Mouse (Mus musculus) forebrain, embryonic 13.5 days (tissue): ENCODE measurements around the gene Alppl2. TPM values are rescaled to one million over a fixed set of nuclear protein-coding genes. Genes with fewer than 3 reads are reported as not detected.

Source experiments
- ATAC-seq: fragments of 200-750 bp; cut with Nextera tagmentation; 2 replicates; pipeline ENCODE4 v1.8.0; 2017
- H3K27ac ChIP-seq: fragments of 300-500 bp; sonication (generic); 2 replicates; pipeline ENCODE4 v1.5.1; 2015; ENCODE audit warnings: inconsistent platforms, mild to moderate bottlenecking, moderate library complexity
- H3K27me3 ChIP-seq: fragments of 300-500 bp; sonication (generic); 2 replicates; pipeline ENCODE4 v1.6.1; 2015; ENCODE audit warnings: mild to moderate bottlenecking, inconsistent platforms
- H3K36me3 ChIP-seq: fragments of 300-500 bp; sonication (generic); 2 replicates; pipeline ENCODE4 v1.6.1; 2015; ENCODE audit warnings: mild to moderate bottlenecking, inconsistent platforms; ENCODE audit not compliant: poor library complexity, severe bottlenecking
- H3K4me1 ChIP-seq: fragments of 300-500 bp; sonication (generic); 2 replicates; pipeline ENCODE4 v1.6.1; 2015; ENCODE audit warnings: inconsistent platforms
- H3K4me2 ChIP-seq: fragments of 300-500 bp; sonication (generic); 2 replicates; pipeline ENCODE4 v1.6.1; 2015; ENCODE audit warnings: inconsistent platforms, mild to moderate bottlenecking, moderate library complexity
- H3K4me3 ChIP-seq: fragments of 300-500 bp; sonication (generic); 2 replicates; pipeline ENCODE4 v1.5.1; 2015; ENCODE audit warnings: mild to moderate bottlenecking, inconsistent platforms
- H3K9ac ChIP-seq: fragments of 300-500 bp; sonication (generic); 2 replicates; pipeline ENCODE4 v1.6.1; 2015; ENCODE audit warnings: mild to moderate bottlenecking, inconsistent platforms
- H3K9me3 ChIP-seq: fragments of 300-500 bp; sonication (generic); replicated peaks from 2 replicates; pipeline ENCODE4 v1.6.1; 2016; ENCODE audit warnings: inconsistent platforms
- WGBS: fragments of 180-500 bp; shearing (Covaris S2); methylation state at CpG from one replicate; pipeline ENCODE4 v1.1.7; 2015; 5-methylcytosine and 5-hydroxymethylcytosine counted together
- polyA plus RNA-seq: library from polyadenylated mRNA; unstranded; fragments of >200 nt; fragmentation: Nextera tagmentation; extraction: Ambion mirVana; gene quantifications from 2 replicates; pipeline ENCODE4 v1.2.1, GENCODE M21; 2015

Alppl2 gene
- polyA plus RNA-seq, 1 experiment from 2014 or later, result not detected

DNA sequence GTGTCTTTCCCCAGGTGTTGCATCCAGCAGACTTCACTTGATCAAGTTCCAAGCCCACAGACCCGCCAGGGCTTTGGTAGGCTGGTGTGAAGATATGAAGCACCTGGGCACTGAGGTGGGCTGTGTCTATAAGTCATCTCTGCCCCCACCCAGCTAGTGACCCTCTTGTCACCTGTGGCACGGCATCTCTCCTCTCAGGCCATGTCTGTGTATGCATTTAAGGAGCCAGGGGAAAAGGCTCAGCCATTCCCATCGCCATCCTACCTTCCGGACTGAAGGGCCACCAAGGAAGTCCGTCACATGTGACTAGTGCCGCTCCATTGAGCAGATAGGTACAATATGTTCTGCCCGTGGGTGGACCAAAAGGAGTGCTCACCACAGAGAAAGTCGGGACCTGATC lies 5.9 kb upstream of the Alppl2 start:
- no peak for ATAC-seq
- H3K4me3 ChIP-seq, result no peak overlapping the region
- WGBS, result 77% methylated on average over 8 of the region's 8 CpGs

GRCm38 (mm10) chr1:87089251-87089650 lies 477 bp downstream of the Alppl2 start:
- H3K4me3 ChIP-seq, result no peak overlapping the region
- no peaks in the 10 kb centered on the region for H3K9me3 ChIP-seq
- 84% methylated on average over 11 of the region's 11 CpGs for WGBS
- H3K4me2 ChIP-seq, result no peak overlapping the region
- no peaks in the 10 kb centered on the region for H3K27me3 ChIP-seq
- ATAC-seq, result no peak
- H3K36me3 ChIP-seq, result no peaks in the 10 kb centered on the region
- no peak overlapping the region for H3K9ac ChIP-seq
- no peaks in the 10 kb centered on the region for H3K4me1 ChIP-seq
- no peak overlapping the region for H3K27ac ChIP-seq

More for the DNA sequence above, 5.9 kb upstream of the Alppl2 start:
- H3K4me1 ChIP-seq, result peaks cover 5% of the 10 kb centered on the region; the same call in 1 of the 2 replicates
- no peak overlapping the region for H3K27ac ChIP-seq
- H3K9me3 ChIP-seq, result no peaks in the 10 kb centered on the region
- H3K36me3 ChIP-seq, result no peaks in the 10 kb centered on the region
- no peak overlapping the region for H3K4me2 ChIP-seq
- H3K27me3 ChIP-seq, result peaks cover 5% of the 10 kb centered on the region
- no peak overlapping the region for H3K9ac ChIP-seq

GRCm38 (mm10) chr1:87086964-87087363 lies 2.8 kb downstream of the Alppl2 start:
- Histone ChIP-seq H3K9ac (no peak overlapping the region), H3K27ac (no peak overlapping the region), H3K4me1 (no peaks in the 10 kb centered on the region), H3K4me2 (no peak overlapping the region), H3K9me3 (no peaks in the 10 kb centered on the region), H3K36me3 (no peaks in the 10 kb centered on the region), H3K27me3 (no peaks in the 10 kb centered on the region), H3K4me3 (no peak overlapping the region)
- 81% methylated on average over 17 of the region's 17 CpGs for WGBS
- no peak for ATAC-seq

DNA sequence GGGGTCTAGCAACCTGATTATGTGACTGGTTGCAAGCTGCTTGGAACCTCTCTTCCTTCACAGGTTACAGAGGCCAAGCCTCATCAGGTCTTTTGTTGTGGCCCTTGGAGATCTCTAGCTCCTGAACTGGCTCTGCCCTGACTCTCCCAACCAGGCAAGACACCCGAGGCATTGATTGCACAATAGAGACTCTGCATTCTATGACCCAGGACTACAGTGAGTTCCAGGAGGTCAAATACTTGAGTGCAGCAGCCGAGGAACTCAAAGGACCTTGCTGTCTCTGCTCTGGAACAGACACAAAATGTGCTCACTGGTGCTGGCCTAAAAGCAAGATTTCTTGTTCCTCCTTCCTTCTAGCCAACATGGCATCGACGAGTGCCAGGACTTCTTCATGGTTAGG lies 3.5 kb downstream of the Alppl2 start:
- H3K36me3 ChIP-seq, result no peaks in the 10 kb centered on the region
- H3K4me3 ChIP-seq, result no peak overlapping the region
- H3K9ac ChIP-seq, result no peak overlapping the region
- no peak overlapping the region for H3K4me2 ChIP-seq
- no peaks in the 10 kb centered on the region for H3K4me1 ChIP-seq
- H3K27me3 ChIP-seq, result no peaks in the 10 kb centered on the region
- 81% methylated on average over 4 of the region's 4 CpGs for WGBS
- H3K9me3 ChIP-seq, result no peaks in the 10 kb centered on the region
- no peak for ATAC-seq
- H3K27ac ChIP-seq, result no peak overlapping the region

GRCm38 (mm10) chr1:87073776-87074175 lies 16.0 kb downstream of the Alppl2 start:
- no peak overlapping the region for H3K4me2 ChIP-seq
- H3K36me3 ChIP-seq, result no peaks in the 10 kb centered on the region
- no peaks in the 10 kb centered on the region for H3K4me1 ChIP-seq
- no peak overlapping the region for H3K27ac ChIP-seq
- WGBS, result 90% methylated on average over 8 of the region's 8 CpGs
- no peak overlapping the region for H3K9ac ChIP-seq
- no peaks in the 10 kb centered on the region for H3K9me3 ChIP-seq
- no peak overlapping the region for H3K4me3 ChIP-seq
- ATAC-seq, result no peak
- H3K27me3 ChIP-seq, result no peaks in the 10 kb centered on the region

DNA sequence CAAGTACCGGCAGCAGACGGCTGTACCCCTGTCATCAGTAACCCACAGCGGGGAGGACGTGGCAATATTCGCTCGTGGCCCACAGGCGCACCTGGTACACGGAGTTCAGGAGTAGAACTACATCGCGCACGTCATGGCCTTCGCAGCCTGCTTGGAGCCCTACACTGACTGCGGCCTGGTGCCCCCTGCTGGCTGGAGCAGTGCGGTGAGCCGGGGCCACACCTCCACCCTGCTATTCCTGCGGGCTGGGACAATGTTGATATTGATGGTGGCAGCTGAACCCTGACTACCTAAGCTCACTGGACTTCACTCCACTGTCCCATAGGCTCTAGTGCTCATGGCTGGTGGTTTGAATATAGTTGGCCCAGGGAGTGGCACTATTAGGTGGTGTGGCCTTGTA lies 19.0 kb downstream of the Alppl2 start:
- ATAC-seq, result no peak
- Histone ChIP-seq H3K36me3 (no peaks in the 10 kb centered on the region), H3K9ac (no peak overlapping the region), H3K27ac (no peak overlapping the region), H3K9me3 (no peaks in the 10 kb centered on the region), H3K4me2 (no peak overlapping the region), H3K4me1 (no peaks in the 10 kb centered on the region), H3K4me3 (no peak overlapping the region), H3K27me3 (no peaks in the 10 kb centered on the region)
- WGBS, result 49% methylated on average over 16 of the region's 16 CpGs

DNA sequence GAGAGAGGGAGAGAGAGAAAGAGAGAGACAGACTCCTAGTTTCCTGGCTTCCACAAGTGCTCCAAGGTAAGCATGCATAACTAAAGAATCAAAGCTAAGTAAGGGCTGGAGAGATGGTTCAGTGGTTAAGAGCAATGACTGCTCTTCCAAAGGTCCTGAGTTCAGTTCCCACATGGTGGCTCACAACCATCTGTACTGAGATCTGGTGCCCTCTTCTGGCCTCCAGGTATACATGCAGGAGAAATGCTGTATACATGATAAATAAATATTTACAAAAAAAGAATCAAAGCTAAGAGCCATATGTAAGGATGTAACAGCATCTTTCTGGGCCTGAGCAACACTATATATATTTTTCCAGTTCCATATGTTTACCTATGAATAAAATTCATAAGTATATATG lies 28.8 kb downstream of the Alppl2 start:
- Histone ChIP-seq H3K36me3 (no peaks in the 10 kb centered on the region), H3K9ac (no peak overlapping the region), H3K27me3 (no peaks in the 10 kb centered on the region), H3K4me3 (no peak overlapping the region), H3K4me1 (no peaks in the 10 kb centered on the region), H3K9me3 (no peaks in the 10 kb centered on the region), H3K4me2 (no peak overlapping the region), H3K27ac (no peak overlapping the region)
- no peak for ATAC-seq

GRCm38 (mm10) chr1:87059042-87059665 lies 30.6 kb downstream of the Alppl2 start:
- Histone ChIP-seq H3K4me2 (no peak overlapping the region), H3K9ac (no peak overlapping the region), H3K4me1 (no peaks in the 10 kb centered on the region), H3K27ac (no peak overlapping the region), H3K27me3 (no peaks in the 10 kb centered on the region), H3K36me3 (no peaks in the 10 kb centered on the region), H3K4me3 (no peak overlapping the region), H3K9me3 (no peaks in the 10 kb centered on the region)
- no peak for ATAC-seq
- 82% methylated on average over 8 of the region's 8 CpGs for WGBS

- H3K27ac ChIP-seq, result no peak overlapping the region
- no peak overlapping the region for H3K4me3 ChIP-seq
- no peaks in the 10 kb centered on the region for H3K27me3 ChIP-seq
- H3K4me2 ChIP-seq, result no peak overlapping the region
- 76% methylated on average over 4 of the region's 4 CpGs for WGBS
- no peaks in the 10 kb centered on the region for H3K9me3 ChIP-seq
- H3K9ac ChIP-seq, result no peak overlapping the region
- no peak for ATAC-seq
- H3K36me3 ChIP-seq, result no peaks in the 10 kb centered on the region
- H3K4me1 ChIP-seq, result no peaks in the 10 kb centered on the region
These were observed 32.7 kb downstream of the Alppl2 start for GRCm38 (mm10) chr1:87057075-87057474.

GRCm38 (mm10) chr1:87051369-87051768 lies 38.4 kb downstream of the Alppl2 start:
- no peak overlapping the region for H3K4me2 ChIP-seq
- no peak overlapping the region for H3K27ac ChIP-seq
- H3K4me3 ChIP-seq, result no peak overlapping the region
- 75% methylated on average over 4 of the region's 4 CpGs for WGBS
- no peaks in the 10 kb centered on the region for H3K27me3 ChIP-seq
- no peaks in the 10 kb centered on the region for H3K9me3 ChIP-seq
- H3K36me3 ChIP-seq, result peaks cover 8% of the 10 kb centered on the region
- H3K9ac ChIP-seq, result no peak overlapping the region
- ATAC-seq, result no peak
- peaks cover 7% of the 10 kb centered on the region; the same call in 1 of the 2 replicates for H3K4me1 ChIP-seq

DNA sequence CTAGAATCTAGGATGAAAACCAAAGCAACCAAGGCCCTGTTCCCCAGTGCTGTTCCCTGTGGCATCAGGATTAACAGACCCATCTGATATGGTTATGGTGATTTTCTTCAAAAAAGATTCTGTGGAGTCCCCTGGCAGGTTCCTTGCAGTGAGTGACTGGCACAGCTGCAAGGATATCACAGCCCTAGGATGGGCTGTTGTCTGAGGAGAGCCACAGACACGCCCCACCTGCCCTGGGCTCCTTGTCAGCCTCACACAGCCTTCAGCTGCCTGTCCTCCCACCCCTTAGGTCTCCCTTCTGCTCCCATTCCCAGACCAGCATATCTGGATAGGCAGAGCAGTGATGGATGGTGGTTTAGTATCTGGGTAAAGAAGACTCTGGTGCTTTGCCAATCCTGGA lies 39.0 kb downstream of the Alppl2 start:
- no peak for ATAC-seq
- Histone ChIP-seq H3K27me3 (no peaks in the 10 kb centered on the region), H3K9ac (no peak overlapping the region; the same call in 1 of the 2 replicates), H3K9me3 (no peaks in the 10 kb centered on the region), H3K4me2 (no peak overlapping the region), H3K4me3 (no peak overlapping the region), H3K36me3 (peaks cover 9% of the 10 kb centered on the region), H3K4me1 (peaks cover 7% of the 10 kb centered on the region; the same call in 1 of the 2 replicates), H3K27ac (no peak overlapping the region; the same call in 1 of the 2 replicates)
- WGBS, result 75% methylated on average over 1 of the region's 1 CpGs

GRCm38 (mm10) chr1:87050072-87050471 lies 39.7 kb downstream of the Alppl2 start:
- Histone ChIP-seq H3K9me3 (no peaks in the 10 kb centered on the region), H3K27me3 (no peaks in the 10 kb centered on the region), H3K4me1 (peaks cover 7% of the 10 kb centered on the region; the same call in 1 of the 2 replicates), H3K9ac (no peak overlapping the region), H3K27ac (no peak overlapping the region), H3K36me3 (peaks cover 16% of the 10 kb centered on the region), H3K4me3 (no peak overlapping the region), H3K4me2 (no peak overlapping the region)
- 47% methylated on average over 3 of the region's 3 CpGs for WGBS
- peak; percentile 60; the same call in 1 of the 2 replicates for ATAC-seq

- H3K36me3 ChIP-seq, result peaks cover 15% of the 10 kb centered on the region
- H3K4me3 ChIP-seq, result no peak overlapping the region
- H3K27ac ChIP-seq, result no peak overlapping the region
- ATAC-seq, result peak; percentile 82
- no peaks in the 10 kb centered on the region for H3K9me3 ChIP-seq
- WGBS, result 0% methylated on average over 1 of the region's 1 CpGs
- H3K4me2 ChIP-seq, result no peak overlapping the region
- H3K4me1 ChIP-seq, result no peaks in the 10 kb centered on the region
- no peaks in the 10 kb centered on the region for H3K27me3 ChIP-seq
- no peak overlapping the region for H3K9ac ChIP-seq
These were observed 47.8 kb downstream of the Alppl2 start for GRCm38 (mm10) chr1:87041814-87042438.
